Mouse (Mus musculus): ENCODE results near the gene Rtbdn. TPM values are rescaled to one million over a fixed set of nuclear protein-coding genes. Genes with fewer than 3 reads are reported as not detected.

Rtbdn gene
- polyA plus RNA-seq, 1 experiment from 2014 or later, result not detected

DNA sequence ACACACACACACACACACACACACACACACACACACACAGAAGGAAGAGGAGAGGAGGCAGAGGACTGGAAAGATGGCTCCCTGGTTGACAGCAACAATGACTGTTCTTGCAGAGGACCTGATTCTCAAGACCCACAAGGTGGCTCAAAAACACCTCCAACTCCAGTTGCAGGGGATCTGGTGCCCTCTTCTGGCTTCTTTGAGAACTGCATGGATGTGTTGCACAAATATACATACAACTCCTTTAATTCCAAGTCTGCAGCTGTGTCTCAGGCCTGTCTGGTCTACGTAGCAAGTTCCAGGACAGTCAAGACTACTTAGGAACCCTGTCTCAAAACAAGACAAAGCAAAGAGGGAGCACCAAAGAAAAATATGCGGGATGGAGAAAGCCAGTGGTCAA is 10.0 kb downstream of the Rtbdn start:
- no peak overlapping the region for H3K9ac ChIP-seq
- peak; percentile 87 for DNase-seq
- 52% methylated on average over 2 of the region's 2 CpGs for WGBS

DNA sequence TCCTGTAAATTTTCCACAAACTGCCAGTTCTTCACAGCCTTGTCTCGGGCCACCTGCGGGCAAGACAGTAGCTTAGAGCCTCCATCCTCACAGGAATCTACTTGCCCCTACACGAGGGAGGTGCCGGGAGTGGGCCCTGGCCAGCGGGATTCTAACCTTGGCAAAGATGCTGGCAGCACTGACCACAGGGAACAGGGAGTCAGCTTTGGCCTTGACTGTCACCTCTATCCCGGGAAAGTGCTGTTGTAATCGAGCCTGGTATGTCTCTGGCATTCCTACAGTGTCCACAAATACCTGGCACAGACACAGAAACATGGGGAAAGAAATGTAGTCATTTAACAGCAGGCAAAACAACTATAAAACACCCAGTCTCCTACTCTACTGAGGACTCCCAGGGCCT is 13.0 kb downstream of the Rtbdn start:
- 89% methylated on average over 7 of the region's 7 CpGs for WGBS
- no peak for TF ChIP-seq CTCF (IDR thresholded peaks at IDR 0.05; ENCODE audit: low read depth)
- H3K36me3 ChIP-seq (ENCODE audit: insufficient read depth), result peaks cover 37% of the 10 kb centered on the region
- no peak overlapping the region for H3K9ac ChIP-seq
- H3K9me3 ChIP-seq (ENCODE audit: low read depth, low read length), result no peaks in the 10 kb centered on the region
- DNase-seq, result no peak
- H3K4me2 ChIP-seq, result no peak overlapping the region
- ATAC-seq (ENCODE audit: insufficient read depth), result no peak
- H3K27ac ChIP-seq (ENCODE audit: low read depth), result no peak overlapping the region
- no peak overlapping the region for H3K4me3 ChIP-seq (ENCODE audit: low read depth, low read length)
- H3K4me1 ChIP-seq (ENCODE audit: insufficient read depth), result no peaks in the 10 kb centered on the region
- H3K27me3 ChIP-seq (ENCODE audit: insufficient read depth, low read length), result no peaks in the 10 kb centered on the region

More for the DNA sequence above, 10.0 kb downstream of the Rtbdn start:
- Histone ChIP-seq H3K27me3 (ENCODE audit: insufficient read depth, low read length) (0 out of 2 replicates have a peak, but pooled peaks cover 10% of the 10 kb centered on the region), H3K4me1 (ENCODE audit: insufficient read depth) (no peaks in the 10 kb centered on the region), H3K9me3 (ENCODE audit: low read depth, low read length) (no peaks in the 10 kb centered on the region), H3K4me3 (ENCODE audit: low read depth, low read length) (no peak overlapping the region), H3K27ac (ENCODE audit: low read depth) (no peak overlapping the region), H3K4me2 (no peak overlapping the region), H3K36me3 (ENCODE audit: insufficient read depth) (peaks cover 32% of the 10 kb centered on the region)
- TF ChIP-seq CTCF (IDR thresholded peaks at IDR 0.05; ENCODE audit: low read depth), result peak; percentile 81
- no peak for ATAC-seq (ENCODE audit: insufficient read depth)

DNA sequence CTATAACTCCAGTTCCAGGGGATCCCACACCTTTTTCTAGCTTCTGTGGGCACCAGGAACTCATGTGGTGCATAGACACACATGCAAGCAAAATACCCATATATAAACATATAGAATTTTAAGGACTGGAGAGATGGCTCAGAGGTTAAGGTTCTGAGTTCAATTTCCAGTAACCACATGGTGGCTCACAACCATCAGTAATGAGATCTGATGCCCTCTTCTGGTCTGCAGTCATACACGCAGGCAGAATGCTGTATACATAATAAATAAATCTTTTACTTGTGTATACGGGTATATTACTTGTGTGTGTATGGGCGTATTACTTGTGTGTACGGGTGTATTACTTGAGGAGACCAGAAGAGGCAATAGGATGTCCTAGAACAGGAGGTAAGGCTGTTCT is 17.2 kb downstream of the Rtbdn start:
- H3K4me1 ChIP-seq (ENCODE audit: insufficient read depth), result peaks cover 7% of the 10 kb centered on the region
- WGBS, result 84% methylated on average over 4 of the region's 4 CpGs
- H3K4me3 ChIP-seq (ENCODE audit: low read depth, low read length), result no peak overlapping the region
- H3K9me3 ChIP-seq (ENCODE audit: low read depth, low read length), result no peaks in the 10 kb centered on the region
- DNase-seq, result no peak
- no peak overlapping the region for H3K4me2 ChIP-seq
- TF ChIP-seq CTCF (IDR thresholded peaks at IDR 0.05; ENCODE audit: low read depth), result no peak
- peaks cover 24% of the 10 kb centered on the region for H3K36me3 ChIP-seq (ENCODE audit: insufficient read depth)
- no peak for ATAC-seq (ENCODE audit: insufficient read depth)
- no peak overlapping the region for H3K9ac ChIP-seq
- no peaks in the 10 kb centered on the region for H3K27me3 ChIP-seq (ENCODE audit: insufficient read depth, low read length)
- no peak overlapping the region for H3K27ac ChIP-seq (ENCODE audit: low read depth)

DNA sequence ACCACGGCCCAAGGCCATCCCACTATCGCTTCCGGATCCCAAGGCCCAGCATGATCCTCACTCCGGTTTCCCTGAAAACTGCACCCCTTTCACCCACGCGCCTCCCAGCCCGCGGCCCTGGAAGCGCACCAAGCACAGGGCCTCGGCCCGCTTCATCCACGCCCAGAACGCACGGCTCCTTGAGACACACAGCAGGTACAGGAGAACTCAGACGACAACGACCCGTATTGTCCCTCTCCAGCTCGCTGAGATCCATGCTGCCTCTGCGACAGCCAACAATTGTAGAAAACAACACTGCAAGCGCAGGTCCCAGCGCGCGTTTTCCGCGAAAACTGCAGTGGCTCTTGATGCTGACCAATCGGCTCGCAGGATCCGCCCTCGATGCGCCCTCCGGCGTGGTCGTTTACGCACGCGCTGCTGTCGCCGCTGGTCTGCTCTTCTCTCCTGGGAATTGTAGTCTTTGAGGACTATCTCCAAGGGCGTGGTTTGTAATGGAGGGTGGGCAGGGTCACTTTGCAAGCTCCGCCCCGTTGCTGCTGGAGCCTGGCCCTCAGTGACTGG is 19.0 kb downstream of the Rtbdn start:
- Histone ChIP-seq H3K27ac (ENCODE audit: low read depth) (peak overlapping the region; percentile 80), H3K36me3 (ENCODE audit: insufficient read depth) (peaks cover 15% of the 10 kb centered on the region), H3K9ac (peak overlapping the region; percentile 61), H3K4me2 (peak overlapping the region; percentile 79), H3K27me3 (ENCODE audit: insufficient read depth, low read length) (no peaks in the 10 kb centered on the region), H3K9me3 (ENCODE audit: low read depth, low read length) (no peaks in the 10 kb centered on the region), H3K4me1 (ENCODE audit: insufficient read depth) (peaks cover 7% of the 10 kb centered on the region), H3K4me3 (ENCODE audit: low read depth, low read length) (peak overlapping the region; percentile 68)
- DNase-seq (peak; percentile 99), ATAC-seq (ENCODE audit: insufficient read depth) (peak; percentile 90)
- TF ChIP-seq CTCF (IDR thresholded peaks at IDR 0.05; ENCODE audit: low read depth), result no peak
- WGBS, result under 1% methylated on average over 41 of the region's 41 CpGs

DNA sequence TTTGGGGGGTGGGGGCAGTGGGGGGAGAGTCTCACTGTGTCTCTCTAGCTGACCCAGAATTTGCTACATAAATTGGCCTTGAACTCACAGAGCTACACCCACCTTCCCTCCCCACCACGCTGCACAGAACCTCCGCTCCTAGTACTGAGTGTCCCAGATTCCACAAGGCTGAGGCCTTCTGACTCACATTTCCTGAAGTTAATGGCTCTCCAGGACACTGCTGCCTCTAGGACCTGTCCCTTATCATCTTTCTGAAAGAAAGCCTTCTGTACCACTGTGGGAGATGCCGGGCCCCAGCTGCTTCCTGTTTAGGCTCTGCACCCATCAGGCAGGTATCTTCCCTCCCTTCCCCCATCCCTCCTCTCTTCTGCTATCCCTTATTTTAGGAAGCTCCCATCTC is 19.8 kb downstream of the Rtbdn start:
- Histone ChIP-seq H3K9me3 (ENCODE audit: low read depth, low read length) (no peaks in the 10 kb centered on the region), H3K4me2 (peak overlapping the region; percentile 79), H3K4me3 (ENCODE audit: low read depth, low read length) (no peak overlapping the region), H3K27me3 (ENCODE audit: insufficient read depth, low read length) (no peaks in the 10 kb centered on the region), H3K4me1 (ENCODE audit: insufficient read depth) (peaks cover 7% of the 10 kb centered on the region), H3K27ac (ENCODE audit: low read depth) (peak overlapping the region; percentile 32), H3K9ac (0 out of 2 replicates have a peak overlapping the region, but pooled peaks have one; percentile 6), H3K36me3 (ENCODE audit: insufficient read depth) (peaks cover 20% of the 10 kb centered on the region)
- DNase-seq, result no peak
- whole genome bisulfite sequencing, result 19% methylated on average over 3 of the region's 3 CpGs
- no peak for TF ChIP-seq CTCF (IDR thresholded peaks at IDR 0.05; ENCODE audit: low read depth)
- ATAC-seq (ENCODE audit: insufficient read depth), result 0 out of 2 replicates have a peak, but pooled peaks have one; percentile 2

DNA sequence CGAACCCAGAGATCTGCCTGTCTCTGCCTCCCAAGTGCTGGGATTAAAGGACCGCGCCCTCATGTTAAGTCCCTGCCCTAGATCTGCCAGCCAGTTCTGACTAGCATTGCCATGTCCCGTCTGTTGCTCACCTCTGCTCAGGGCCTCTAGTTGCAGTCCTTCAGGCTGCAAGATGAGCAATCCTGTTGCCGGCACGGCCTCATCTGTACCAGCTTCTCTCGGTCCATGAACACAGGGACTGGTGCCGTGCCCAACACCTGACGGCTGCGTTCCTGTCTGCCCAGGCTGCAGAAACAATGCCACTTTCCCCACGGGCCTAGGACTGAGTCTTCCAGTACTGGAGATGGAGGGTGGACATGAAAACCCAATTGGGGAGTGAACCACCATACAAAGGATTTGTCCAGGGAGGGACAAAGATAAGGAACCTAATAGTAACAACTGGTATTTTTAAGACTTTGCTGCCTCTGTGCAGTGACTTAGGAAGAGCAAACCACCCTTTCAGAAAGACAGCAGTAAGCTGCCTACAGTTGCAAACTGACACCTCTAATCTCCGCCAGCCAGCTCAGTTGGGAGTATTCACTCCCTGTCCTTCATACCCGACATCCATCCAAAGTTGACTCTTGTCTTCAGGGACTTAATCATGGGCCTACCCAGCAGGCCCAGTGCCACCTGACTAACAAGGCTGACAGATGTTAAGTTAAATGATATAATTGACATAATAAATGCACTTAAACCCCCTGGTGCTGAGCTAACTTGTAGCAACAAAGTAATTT is 20.9 kb downstream of the Rtbdn start:
- Histone ChIP-seq H3K4me1 (ENCODE audit: insufficient read depth) (peaks cover 7% of the 10 kb centered on the region), H3K27ac (ENCODE audit: low read depth) (no peak overlapping the region), H3K9ac (0 out of 2 replicates have a peak overlapping the region, but pooled peaks have one; percentile 17), H3K36me3 (ENCODE audit: insufficient read depth) (peaks cover 31% of the 10 kb centered on the region), H3K9me3 (ENCODE audit: low read depth, low read length) (no peaks in the 10 kb centered on the region), H3K27me3 (ENCODE audit: insufficient read depth, low read length) (no peaks in the 10 kb centered on the region), H3K4me3 (ENCODE audit: low read depth, low read length) (peak overlapping the region; percentile 67; the same call in 1 of the 2 replicates), H3K4me2 (peak overlapping the region; percentile 95)
- ATAC-seq (ENCODE audit: insufficient read depth) (no peak), DNase-seq (no peak)
- 87% methylated on average over 13 of the region's 13 CpGs for WGBS
- no peak for TF ChIP-seq CTCF (IDR thresholded peaks at IDR 0.05; ENCODE audit: low read depth)

DNA sequence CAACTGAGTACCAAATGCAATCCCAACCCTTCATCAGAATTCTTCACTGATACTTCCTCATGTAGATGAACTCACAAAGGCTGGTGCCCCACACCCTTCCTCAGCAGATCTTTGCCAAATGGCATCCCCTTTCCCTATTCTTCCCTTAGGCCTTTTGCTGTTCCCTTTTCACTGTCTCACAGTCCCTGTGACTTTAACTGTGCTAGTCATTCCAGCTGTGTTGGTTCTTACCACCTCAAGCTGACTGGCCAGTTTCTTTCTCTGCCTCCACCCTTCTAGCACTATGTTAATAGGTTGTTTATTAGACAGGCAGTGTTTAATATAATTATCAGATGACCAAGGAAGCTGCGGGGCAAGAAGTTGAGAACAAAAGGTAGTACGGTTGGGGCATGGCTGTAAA is 21.9 kb downstream of the Rtbdn start:
- H3K27me3 ChIP-seq (ENCODE audit: insufficient read depth, low read length), result no peaks in the 10 kb centered on the region
- peak overlapping the region; percentile 94 for H3K9ac ChIP-seq
- peak overlapping the region; percentile 67 for H3K4me3 ChIP-seq (ENCODE audit: low read depth, low read length)
- 15% methylated on average over 2 of the region's 2 CpGs for WGBS
- peak overlapping the region; percentile 95 for H3K4me2 ChIP-seq
- ATAC-seq (ENCODE audit: insufficient read depth), result no peak
- H3K36me3 ChIP-seq (ENCODE audit: insufficient read depth), result peaks cover 35% of the 10 kb centered on the region
- H3K4me1 ChIP-seq (ENCODE audit: insufficient read depth), result peaks cover 7% of the 10 kb centered on the region
- no peak for TF ChIP-seq CTCF (IDR thresholded peaks at IDR 0.05; ENCODE audit: low read depth)
- DNase-seq, result peak; percentile 27
- H3K9me3 ChIP-seq (ENCODE audit: low read depth, low read length), result no peaks in the 10 kb centered on the region
- peak overlapping the region; percentile 91 for H3K27ac ChIP-seq (ENCODE audit: low read depth)

All from lung, embryonic 14.5 days (tissue).